Mouse (Mus musculus) MEL-GATA-1-ER (cell line): ENCODE results near the gene Smoc1.

Experiments used
- DNase-seq: peaks from one replicate; pipeline ENCODE4 v3.0.0-alpha.2; 2012; ENCODE audit warnings: low read depth; ENCODE audit errors: extremely low read depth

The Smoc1 gene

GRCm38 (mm10) chr12:81080345-81080744 is 53.7 kb downstream of the Smoc1 start:
- no peak for DNase-seq

- DNase-seq = no peak
Observed at GRCm38 (mm10) chr12:81081031-81081430, 54.4 kb downstream of the Smoc1 start.

GRCm38 (mm10) chr12:81083146-81083545 is 56.5 kb downstream of the Smoc1 start:
- no peak for DNase-seq

DNA sequence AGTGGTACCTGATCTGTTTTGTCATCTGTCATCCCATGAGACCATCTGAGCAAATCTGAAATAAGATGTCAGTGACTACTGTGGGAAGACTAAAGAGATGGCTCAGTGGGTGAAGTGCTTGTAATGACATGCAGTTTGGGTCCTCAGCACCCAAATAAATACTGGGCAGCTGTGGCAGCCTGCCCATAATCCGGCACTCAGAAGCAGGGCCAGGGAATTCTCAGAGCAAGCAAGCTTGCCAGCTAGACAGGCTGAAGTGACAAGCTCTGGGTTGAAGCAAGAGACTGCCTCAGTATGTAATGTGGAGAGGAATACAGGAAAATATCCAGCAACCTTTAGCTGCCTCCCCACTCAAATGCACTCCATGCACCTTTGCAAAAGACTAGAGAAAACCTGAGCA is 58.6 kb downstream of the Smoc1 start:
- no peak for DNase-seq

DNA sequence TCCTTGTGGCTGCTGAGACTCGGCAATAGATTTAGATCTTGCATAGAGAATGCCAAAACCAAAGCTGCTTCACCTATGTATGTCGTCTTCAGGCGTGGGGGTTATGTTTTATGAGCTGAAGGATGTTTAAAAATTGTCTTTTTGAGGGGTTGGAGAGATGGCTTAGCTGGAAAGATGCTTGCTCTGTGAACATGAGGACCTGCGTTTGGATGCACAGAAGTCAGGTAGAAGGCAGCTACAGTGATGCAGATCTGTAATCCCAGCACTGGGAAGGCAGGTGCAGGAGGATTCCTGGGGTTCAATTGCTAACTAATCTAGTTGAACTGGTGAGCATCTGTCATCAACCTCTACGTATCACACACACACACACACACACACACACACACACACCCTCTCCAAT is 61.5 kb downstream of the Smoc1 start:
- no peak for DNase-seq

DNA sequence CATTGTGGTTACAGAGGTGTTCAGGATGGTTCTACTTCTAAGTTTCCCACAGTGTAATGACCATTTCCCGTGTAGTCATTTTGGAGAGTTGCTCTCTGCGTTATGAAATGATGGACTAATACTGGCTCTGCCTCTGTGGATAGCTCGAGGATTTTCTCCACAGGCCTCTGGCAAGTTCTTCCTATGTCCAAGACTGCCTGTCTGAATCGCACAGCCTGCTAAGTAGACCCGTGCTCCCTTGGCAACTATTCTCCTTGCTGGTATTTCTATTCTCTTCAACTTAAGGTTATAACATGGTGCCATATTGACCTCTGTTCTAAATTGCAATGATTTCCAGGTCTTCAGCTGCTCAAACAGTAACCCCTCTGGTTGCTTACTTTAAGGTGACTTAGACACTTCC is 65.0 kb downstream of the Smoc1 start:
- no peak for DNase-seq

DNA sequence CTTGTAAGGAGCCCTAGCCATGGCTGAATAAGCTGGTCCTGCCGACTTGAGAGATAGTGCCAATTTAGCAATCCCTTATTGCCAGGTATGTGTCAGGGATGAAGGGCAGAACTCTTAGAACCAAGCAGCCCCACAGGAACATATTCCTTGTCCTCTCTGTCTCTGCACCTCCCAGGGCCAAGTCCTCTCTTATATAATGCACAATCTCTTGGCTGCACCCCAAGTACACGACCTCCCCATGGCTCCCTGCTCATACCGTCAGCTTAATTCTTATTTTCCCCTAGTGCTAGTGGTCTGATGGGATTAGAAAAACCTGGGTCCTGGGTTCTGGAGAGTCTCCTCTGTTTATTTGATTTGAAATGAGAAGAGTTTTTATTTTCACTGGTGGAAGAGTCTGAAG is 66.0 kb downstream of the Smoc1 start:
- DNase-seq = no peak

- DNase-seq = no peak
Observed at GRCm38 (mm10) chr12:81093211-81093610, 66.6 kb downstream of the Smoc1 start.

GRCm38 (mm10) chr12:81094766-81095405 is 68.3 kb downstream of the Smoc1 start:
- no peak for DNase-seq

GRCm38 (mm10) chr12:81097267-81097666 is 70.7 kb downstream of the Smoc1 start:
- DNase-seq = no peak

DNA sequence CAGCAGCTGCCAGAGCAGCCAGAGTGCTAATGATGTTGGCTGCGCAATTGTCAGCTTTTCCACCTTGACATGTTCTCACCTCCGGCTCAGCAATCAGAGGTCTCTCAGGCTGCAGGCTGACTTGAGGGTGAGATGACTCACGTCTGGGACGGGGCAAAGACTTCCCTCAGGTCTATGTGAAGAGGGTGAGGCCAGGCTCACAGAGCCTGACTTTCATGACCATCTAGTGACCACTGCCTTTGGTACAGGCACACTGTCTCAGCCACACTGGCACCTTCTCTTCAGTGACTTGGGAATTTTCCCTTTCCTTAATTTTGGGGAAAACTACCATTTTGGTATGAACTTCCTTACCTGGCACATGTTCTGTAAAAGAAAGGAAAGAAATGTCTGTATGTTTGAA is 71.1 kb downstream of the Smoc1 start:
- no peak for DNase-seq

DNA sequence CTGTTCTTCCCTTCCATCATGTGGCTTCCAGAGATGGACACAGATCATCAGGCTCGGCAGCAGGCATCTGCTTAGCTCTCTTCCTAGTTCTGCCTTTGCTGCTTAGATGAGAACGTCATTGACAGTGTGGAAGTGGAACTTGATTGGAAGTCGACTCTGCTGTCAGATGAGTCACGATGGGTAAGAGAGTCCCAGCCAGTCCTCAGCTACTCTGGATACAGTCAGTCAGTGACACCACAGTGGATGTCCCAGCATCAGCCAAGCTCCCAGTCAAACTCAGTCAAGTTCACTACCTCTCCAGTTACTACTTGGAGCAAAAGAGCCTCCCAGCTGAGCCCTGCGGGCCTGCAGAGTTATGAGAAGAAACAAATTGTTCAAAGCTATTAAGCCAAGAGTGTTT is 72.6 kb downstream of the Smoc1 start:
- no peak for DNase-seq

GRCm38 (mm10) chr12:81101691-81102090 is 75.1 kb downstream of the Smoc1 start:
- DNase-seq = no peak

GRCm38 (mm10) chr12:81104546-81104945 is 77.9 kb downstream of the Smoc1 start:
- no peak for DNase-seq

DNA sequence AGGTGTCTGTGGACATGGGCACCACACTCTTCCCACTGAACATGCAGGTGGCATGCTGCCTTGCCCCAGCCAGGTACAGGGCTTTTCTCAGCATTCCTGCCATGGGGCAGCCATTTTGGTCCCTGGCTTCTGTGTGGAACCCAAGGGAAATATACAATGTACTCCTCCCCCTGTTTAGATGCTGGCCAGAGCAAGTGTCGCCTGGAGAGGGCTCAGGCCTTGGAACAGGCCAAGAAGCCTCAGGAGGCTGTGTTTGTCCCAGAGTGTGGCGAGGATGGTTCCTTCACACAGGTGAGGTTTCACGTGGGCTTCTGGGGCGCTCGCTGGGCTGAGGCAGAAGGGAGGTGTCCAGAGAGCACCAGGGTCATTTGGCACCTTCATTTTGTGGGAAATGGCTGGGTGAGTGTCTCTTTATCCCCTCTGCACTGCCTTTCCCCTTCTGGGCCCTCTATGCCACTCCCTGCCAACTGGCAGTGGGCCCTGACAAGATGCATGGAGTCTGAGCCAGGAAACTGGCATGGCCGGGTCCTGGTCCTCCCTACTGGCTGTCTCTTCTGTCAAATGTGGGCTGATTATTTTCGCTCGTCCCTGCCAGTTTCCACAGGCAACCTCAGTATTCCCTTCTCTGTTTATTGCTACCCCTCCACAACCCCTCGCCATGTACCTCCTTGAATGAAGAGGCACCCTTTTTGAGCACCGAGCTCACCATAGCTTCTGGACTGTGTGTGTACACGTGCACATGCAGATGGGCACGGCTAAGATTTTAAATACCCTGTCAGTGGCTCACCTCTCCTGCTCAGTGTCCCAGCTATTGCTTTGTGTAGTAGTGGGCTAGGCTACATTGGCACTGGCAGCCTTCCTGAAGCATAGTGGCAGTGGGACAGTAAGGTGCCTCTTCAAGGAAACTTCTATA is 79.4 kb downstream of the Smoc1 start:
- no peak for DNase-seq

DNA sequence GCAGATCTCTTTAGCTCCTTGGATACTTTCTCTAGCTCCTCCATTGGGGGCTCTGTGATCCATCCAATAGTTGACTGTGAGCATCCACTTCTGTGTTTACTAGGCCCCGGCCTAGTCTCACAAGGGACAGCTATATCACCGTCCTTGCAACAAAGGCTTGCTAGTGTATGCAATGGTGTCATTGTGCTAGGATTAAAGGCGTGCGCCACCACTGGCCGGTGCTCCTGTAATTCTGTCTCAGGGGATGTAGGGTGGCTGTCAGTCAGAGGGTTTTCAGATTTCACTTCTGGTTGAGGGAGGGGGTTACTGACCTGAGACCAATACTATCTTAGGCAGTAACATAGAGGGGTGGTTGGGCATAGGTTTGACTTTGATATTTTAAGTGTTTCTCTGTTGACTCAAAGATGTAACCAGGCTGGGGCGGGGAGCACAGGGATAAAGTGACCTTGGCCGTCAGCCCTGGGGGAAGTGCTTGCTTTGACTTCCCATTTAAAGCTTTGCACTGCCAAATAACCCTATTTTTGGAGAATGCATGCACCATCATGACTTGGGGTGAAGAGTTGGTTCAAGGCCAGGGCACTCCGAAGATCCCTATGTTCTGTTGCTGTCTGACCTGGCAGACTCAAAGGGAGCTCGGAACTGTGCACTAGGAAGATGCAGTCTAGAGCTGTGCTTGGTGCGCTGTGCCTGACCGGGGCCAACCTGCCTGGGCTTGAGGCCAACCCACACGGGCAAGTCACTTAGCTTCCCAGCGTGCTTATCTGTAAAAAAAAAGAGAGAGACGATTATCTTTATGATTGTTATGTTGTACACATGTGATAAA is 80.9 kb downstream of the Smoc1 start:
- DNase-seq = no peak

GRCm38 (mm10) chr12:81108600-81109011 is 82.0 kb downstream of the Smoc1 start:
- DNase-seq = no peak

- no peak for DNase-seq
Observed at GRCm38 (mm10) chr12:81110006-81110405, 83.4 kb downstream of the Smoc1 start.

GRCm38 (mm10) chr12:81112321-81112720 is 85.7 kb downstream of the Smoc1 start:
- DNase-seq = no peak

GRCm38 (mm10) chr12:81120301-81120700 is 93.7 kb downstream of the Smoc1 start:
- no peak for DNase-seq

DNA sequence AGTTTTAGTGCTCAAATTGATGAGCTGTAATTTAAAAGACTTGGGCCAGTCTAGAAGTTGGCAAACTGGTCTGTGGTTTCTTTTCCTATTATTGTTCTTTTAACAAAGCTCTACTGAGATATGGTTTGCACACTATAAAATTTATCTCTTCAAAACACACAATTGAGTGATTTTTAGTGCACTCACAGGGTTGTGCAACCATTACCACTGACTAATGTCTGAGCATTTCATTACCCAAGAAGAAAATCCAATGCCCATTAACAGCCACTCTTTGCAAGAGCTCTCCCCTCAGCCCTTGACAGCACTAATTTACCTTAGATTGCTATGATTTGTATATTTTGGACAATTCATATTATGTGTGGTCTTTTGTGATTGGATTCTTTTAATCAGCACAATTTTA is 97.2 kb downstream of the Smoc1 start:
- DNase-seq = no peak

- DNase-seq = no peak
Observed at GRCm38 (mm10) chr12:81126842-81127241, 100.2 kb downstream of the Smoc1 start.
